ENCODE assay signal across 9 mouse cellular contexts in the genomic region with DNA sequence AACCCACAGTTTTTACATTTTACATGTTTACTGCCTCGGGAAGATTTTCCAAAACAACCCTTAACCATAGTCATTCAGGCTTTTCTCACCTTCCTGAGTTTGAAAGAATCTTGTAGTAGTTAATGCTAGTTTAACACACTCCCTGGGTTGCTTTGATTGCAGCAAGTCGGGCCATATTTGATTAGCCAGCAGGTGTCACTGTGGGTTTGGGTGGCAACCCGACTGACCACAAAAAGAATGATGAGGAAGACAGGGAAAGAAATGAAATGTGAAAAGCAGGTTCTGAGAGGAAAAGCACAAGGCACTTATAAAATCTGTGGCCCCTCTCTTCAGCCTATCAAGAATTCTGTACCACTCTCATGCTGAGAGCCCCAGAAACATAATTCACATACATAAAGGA.
A peak's percentile ranks its signal among the peaks of the same experiment; 100 is the strongest.
DNase-seq lines count a peak whose midpoint lies in the region; ATAC-seq and TF ChIP-seq lines count a peak whose summit lies in the region.
"Had no signal": no experiment of that assay in that cellular context is flagged by ENCODE, and none has a peak within 500 bp of the region (broad histone marks: within the 10 kb centered on the region; RNA-seq: fewer than 3 reads in every experiment).

No protein-coding gene starts in this region.

- no peaks in the 10 kb centered on the region for H3K9me3 ChIP-seq in forebrain, postnatal 0 days (ENCODE audit: low read length)
- H3K9me3 ChIP-seq in forebrain, embryonic 15.5 days, result no peaks in the 10 kb centered on the region
- H3K9me3 ChIP-seq: stomach, embryonic 15.5 days had no signal

- no peak overlapping the region for H3K4me3 ChIP-seq in forebrain, postnatal 0 days (ENCODE audit: low read depth, low read length)
- H3K4me3 ChIP-seq in forebrain, embryonic 15.5 days, result no peak overlapping the region
- H3K4me3 ChIP-seq: stomach, embryonic 15.5 days had no signal

- no peak overlapping the region for H3K27ac ChIP-seq in forebrain, postnatal 0 days (ENCODE audit: low read depth, low read length)
- H3K27ac ChIP-seq in forebrain, embryonic 15.5 days (replicated peaks), result no peak overlapping the region

- H3K9ac ChIP-seq in forebrain, postnatal 0 days, result no peak overlapping the region
- H3K9ac ChIP-seq in forebrain, embryonic 15.5 days (replicated peaks), result no peak overlapping the region
- H3K9ac ChIP-seq: stomach, embryonic 15.5 days had no signal

- 6% methylated on average over 3 of the region's 3 CpGs for WGBS in forebrain, postnatal 0 days
- WGBS in forebrain, embryonic 15.5 days, result 10% methylated on average over 3 of the region's 3 CpGs

- H3K36me3 ChIP-seq in forebrain, postnatal 0 days (ENCODE audit: insufficient read depth), result no peaks in the 10 kb centered on the region
- H3K36me3 ChIP-seq in forebrain, embryonic 15.5 days, result no peaks in the 10 kb centered on the region
- H3K36me3 ChIP-seq: stomach, embryonic 15.5 days had no signal

- TF ChIP-seq CTCF in forebrain, postnatal 0 days (IDR thresholded peaks at IDR 0.05; ENCODE audit: low read depth), result peak; percentile 77

- ATAC-seq in forebrain, postnatal 0 days, result no peak
- no peak for ATAC-seq in forebrain, embryonic 15.5 days (replicated peaks)

- no peaks in the 10 kb centered on the region for H3K27me3 ChIP-seq in forebrain, postnatal 0 days (ENCODE audit: insufficient read depth, low read length)
- H3K27me3 ChIP-seq in forebrain, embryonic 15.5 days, result no peaks in the 10 kb centered on the region
- H3K27me3 ChIP-seq: stomach, embryonic 15.5 days had no signal

- peak; percentile 73 for DNase-seq in forebrain, postnatal 0 days
- DNase-seq in NIH3T3 (ENCODE audit: low read depth), result peak; percentile 76
- DNase-seq in cerebellum, postnatal 25 days, result peak; percentile 57 to 76
- peak; percentile 34 to 68 for DNase-seq in gastrocnemius, postnatal 4 days (ENCODE audit: low spot score in 2 of 2)
- peak; percentile 61 to 76 for DNase-seq in layer of hippocampus, postnatal 10 days (ENCODE audit: low spot score in 2 of 2)
- peak; percentile 68 for DNase-seq in mesoderm, embryonic 11.5 days (ENCODE audit: low read depth, low spot score)
- peak; percentile 67 for DNase-seq in urinary bladder, postnatal 25 days (ENCODE audit: low spot score)

- H3K4me2 ChIP-seq in forebrain, postnatal 0 days (ENCODE audit: low read depth), result no peak overlapping the region
- H3K4me2 ChIP-seq in forebrain, embryonic 15.5 days (replicated peaks), result no peak overlapping the region
- H3K4me2 ChIP-seq: stomach, embryonic 15.5 days had no signal

- no peaks in the 10 kb centered on the region for H3K4me1 ChIP-seq in forebrain, postnatal 0 days (ENCODE audit: insufficient read depth)
- no peaks in the 10 kb centered on the region for H3K4me1 ChIP-seq in forebrain, embryonic 15.5 days
- H3K4me1 ChIP-seq: stomach, embryonic 15.5 days had no signal
